Mouse (Mus musculus) c-Kit-positive CD71-positive TER-119-positive erythroid progenitor cells, embryonic 14.5 days (primary cell): ENCODE data around the gene Cdk5rap2.

ENCODE experiments used
- DNase-seq: peaks from one replicate; pipeline ENCODE4 v3.0.0-alpha.2; 2013; ENCODE audit warnings: low spot score

The Cdk5rap2 gene

GRCm38 (mm10) chr4:70409994-70410721 is at the start of gene Cdk5rap2:
Gene Cdk5rap2 (minus strand): TSS chr4:70410443.
- peak; percentile 94 for DNase-seq

DNA sequence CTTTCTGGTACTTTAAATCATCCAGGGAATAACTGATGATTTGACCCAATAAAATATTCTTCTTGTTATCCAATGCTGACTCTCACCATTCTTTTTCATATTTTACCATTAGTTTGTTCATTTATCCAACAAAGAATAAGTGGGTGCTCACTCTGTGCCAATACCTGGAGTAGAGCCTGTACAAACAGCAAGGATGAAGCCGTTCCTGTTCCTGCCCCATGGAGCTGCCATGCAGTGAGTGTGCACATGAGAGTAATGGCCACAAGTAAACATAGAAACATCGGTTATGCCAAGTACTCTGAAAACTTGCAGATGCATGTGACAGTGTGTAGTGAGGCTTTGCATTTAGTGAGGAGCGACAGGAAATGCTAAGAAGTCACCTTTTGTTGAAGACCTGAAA is 41.9 kb upstream of the Cdk5rap2 start:
- no peak for DNase-seq

GRCm38 (mm10) chr4:70451750-70452149 is 41.5 kb upstream of the Cdk5rap2 start:
- peak; percentile 50 for DNase-seq

DNA sequence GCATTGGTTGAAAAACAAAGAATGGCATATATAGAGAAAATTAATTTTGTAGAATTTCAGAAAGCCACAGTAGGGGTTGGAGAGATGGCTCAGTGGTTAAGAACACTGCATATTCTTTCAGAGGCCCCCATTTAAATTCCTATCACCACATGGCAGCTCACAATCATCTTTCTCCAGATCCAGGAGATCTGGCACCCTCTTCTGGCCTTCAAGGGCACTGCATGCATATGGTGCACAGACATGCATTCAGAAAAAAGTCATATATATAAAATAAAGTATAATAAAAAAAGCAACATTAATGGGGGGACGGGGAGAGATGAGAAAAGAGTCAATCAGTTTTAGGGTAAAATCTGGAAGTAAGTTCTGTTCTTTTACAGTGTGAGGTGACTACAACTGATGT is 39.4 kb upstream of the Cdk5rap2 start:
- DNase-seq: peak; percentile 1

GRCm38 (mm10) chr4:70446774-70447173 is 36.5 kb upstream of the Cdk5rap2 start:
- no peak for DNase-seq

GRCm38 (mm10) chr4:70420202-70420601 is 10.0 kb upstream of the Cdk5rap2 start:
- DNase-seq: no peak

DNA sequence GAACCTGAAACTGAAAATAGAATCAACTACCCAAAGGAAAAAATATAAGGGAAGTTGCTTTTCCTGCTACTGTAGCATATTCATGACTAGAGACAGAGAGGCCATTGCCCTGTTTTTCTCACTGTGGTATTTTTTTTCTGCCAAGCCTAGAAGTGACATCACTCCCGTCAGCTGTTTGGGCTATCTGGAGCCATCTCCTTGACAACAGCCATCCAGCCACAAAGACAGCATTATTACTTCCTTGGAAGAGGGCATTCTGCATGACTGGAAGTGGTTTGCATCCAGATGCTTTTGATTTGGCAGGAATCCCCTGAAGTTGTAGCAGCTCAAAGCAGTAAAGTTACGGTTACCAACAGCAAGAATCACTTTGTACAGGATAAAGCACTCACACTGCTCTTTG is 1.9 kb upstream of the Cdk5rap2 start:
- no peak for DNase-seq

- DNase-seq: peak; percentile 17
Observed at GRCm38 (mm10) chr4:70409456-70409855, 787 bp downstream of the Cdk5rap2 start.

DNA sequence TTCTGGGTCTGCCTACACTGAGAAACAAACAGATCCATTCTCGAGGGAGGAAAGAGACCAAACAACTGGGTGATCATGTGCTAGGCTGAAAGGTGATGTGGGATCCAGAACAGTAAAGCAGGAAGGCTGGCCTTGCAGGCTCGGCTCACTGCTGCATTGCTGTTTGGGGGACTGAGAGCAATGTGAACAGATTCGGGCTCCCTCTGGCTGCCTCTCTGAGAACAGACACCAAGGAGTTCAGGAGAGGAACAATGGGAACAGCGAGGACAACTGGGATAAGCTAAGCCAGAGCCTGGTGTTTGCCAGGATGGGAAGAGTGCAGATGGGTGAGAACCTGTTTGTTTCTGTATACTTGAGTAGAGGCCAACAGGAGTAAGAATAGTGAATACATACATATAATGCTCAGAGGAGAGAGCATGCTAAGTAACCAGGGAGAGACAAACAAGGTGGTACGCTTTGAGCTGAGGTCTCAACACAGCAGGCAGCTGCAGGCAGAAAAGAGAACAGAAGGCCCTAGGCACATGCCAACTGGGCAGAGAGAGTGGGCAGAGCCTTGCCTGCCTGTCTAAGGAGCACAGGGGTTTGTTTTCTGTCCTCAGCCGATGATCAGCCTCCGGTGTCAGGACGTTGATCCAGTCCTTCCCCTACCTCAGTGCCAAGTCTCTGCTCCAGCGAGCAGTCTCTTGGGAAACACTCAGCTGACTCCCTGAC is 8.0 kb downstream of the Cdk5rap2 start:
- no peak for DNase-seq

DNA sequence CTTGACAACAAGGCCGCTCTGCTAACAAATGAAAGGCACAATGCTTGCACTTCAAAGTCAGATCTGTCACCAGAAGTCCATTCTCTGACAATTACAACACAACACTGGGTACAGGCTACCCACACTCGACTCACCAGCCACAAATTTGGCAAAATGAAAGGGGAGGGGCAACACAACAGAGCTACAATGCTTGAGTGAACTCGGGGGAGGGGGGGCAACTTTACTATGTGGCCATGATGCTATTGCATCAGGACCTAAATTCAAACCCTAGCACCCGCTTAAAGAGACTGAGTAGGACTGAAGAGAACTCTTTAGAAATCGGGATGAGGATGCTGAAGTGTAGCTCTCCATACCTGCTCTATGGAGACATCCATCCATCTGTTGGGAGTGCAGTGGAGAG is 10.8 kb downstream of the Cdk5rap2 start:
- DNase-seq: no peak

- DNase-seq: no peak
Observed at GRCm38 (mm10) chr4:70399074-70399473, 11.2 kb downstream of the Cdk5rap2 start.

DNA sequence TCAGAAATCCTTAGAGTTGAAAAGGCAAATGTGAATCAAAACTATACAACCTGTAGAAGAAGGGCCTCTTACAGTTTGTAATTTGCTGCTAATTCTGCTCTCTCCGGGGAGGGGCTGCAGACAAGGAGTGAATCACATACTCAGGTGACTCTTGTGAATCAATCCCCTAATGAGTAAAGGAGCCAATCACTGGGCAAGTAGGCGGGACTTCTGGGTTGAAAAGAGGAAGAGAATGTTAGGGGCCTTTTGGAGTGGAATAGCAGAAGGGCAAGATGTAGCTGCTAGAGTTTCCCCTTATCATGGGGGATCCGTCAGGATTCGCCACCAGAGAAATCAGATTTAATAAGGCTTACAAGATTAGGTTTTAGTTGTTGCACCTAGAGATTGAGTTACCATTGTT is 12.2 kb downstream of the Cdk5rap2 start:
- no peak for DNase-seq

GRCm38 (mm10) chr4:70396701-70397100 is 13.5 kb downstream of the Cdk5rap2 start:
- DNase-seq: no peak

GRCm38 (mm10) chr4:70394736-70395135 is 15.5 kb downstream of the Cdk5rap2 start:
- DNase-seq: no peak

GRCm38 (mm10) chr4:70391760-70392372 is 18.4 kb downstream of the Cdk5rap2 start:
- DNase-seq: no peak

GRCm38 (mm10) chr4:70391073-70391472 is 19.2 kb downstream of the Cdk5rap2 start:
- DNase-seq: no peak

- no peak for DNase-seq
Observed at GRCm38 (mm10) chr4:70386206-70386605, 24.0 kb downstream of the Cdk5rap2 start.

- no peak for DNase-seq
Observed at GRCm38 (mm10) chr4:70377359-70377758, 32.9 kb downstream of the Cdk5rap2 start.

DNA sequence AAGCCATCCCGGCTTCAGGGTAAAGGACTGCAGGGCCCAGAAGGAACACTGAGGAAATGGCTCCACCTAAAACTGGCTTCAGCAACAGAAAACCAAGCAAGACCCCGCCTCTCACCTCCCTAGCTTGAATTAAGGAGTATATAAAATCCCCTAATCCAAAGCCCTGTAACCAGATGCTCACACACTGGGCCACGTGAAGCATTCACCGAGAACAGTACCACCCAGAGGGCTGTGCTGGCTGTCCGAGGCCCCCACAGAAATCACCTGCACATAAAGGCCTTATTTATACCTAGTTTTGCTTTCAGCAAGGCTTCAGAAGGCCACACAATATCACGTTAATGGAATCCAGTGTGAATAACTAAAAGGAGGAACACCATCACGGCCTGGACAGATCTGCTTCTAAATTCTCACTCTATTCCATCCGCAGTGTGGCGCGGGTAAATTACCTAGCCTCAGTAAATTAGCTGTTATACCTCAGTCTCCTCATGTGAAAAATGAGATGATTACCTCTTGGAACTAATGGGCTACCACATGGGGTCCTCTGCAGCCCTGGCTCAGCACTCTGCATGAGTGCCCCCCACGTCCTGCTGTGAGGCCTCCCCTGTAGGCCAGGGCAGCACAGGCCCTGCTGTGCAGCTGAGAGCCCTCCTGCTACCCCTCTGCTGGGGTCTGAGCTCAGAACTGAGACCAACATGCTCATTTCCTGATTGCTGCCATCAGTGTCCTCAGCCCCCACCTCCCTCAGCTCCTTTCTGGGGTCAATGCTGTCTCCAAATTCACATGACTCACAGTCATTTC is 45.0 kb downstream of the Cdk5rap2 start:
- DNase-seq: no peak

GRCm38 (mm10) chr4:70361366-70361765 is 48.9 kb downstream of the Cdk5rap2 start:
- DNase-seq: no peak

DNA sequence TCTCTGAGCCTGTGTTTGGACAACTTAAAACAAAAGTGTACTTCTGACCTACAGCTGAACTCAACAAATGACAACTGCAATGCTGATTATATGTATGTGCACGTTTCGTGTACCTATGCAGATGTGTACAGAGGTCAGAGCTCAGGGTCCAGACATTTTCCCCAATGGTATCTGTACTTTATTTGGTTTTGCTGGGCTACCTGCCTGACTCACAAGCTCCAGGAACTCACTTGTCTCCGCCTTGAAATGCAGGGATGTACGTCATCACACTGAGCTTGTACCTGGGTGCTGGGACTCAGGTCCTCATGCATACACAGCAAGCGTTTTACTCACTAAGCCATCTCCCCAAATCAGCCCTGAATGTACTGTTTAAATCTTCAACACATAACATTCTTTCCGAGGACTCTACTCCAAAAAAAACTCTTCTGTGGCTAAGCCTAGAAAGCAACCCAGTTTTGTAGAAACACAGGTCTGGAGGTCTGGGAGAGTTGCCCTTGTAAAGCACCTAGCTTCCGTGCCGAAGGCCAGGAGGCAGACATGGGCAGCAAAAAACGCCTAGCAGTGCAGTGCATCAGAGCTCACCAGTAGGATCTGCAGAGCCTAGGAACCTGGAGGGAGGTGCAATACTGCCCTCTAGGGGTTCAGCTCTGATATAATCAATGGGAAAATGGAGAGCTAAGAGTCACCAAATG is 54.4 kb downstream of the Cdk5rap2 start:
- DNase-seq: peak; percentile 37

GRCm38 (mm10) chr4:70354448-70354847 is 55.8 kb downstream of the Cdk5rap2 start:
- DNase-seq: no peak
